Mouse (Mus musculus) neural tube, embryonic 14.5 days (tissue): ENCODE results near the gene Ago1. TPM values are rescaled to one million over a fixed set of nuclear protein-coding genes. Genes with fewer than 3 reads are reported as not detected.

ENCODE experiments used
- polyA plus RNA-seq: library from polyadenylated mRNA; unstranded; fragments of >200 nt; fragmentation: Nextera tagmentation; extraction: Ambion mirVana; gene quantifications from 2 replicates; pipeline ENCODE4 v1.2.1, GENCODE M21; 2014

Ago1 gene
- polyA plus RNA-seq, 1 experiment from 2014 or later: 18.8 TPM

Other genes with a start within 250 kb of the Ago1 start
- 69.6 and 79.7 TPM in 2 replicates for gene Map7d1, start 212.2 kb downstream of the Ago1 start, polyA plus RNA-seq
- 32.9 and 68.5 TPM in 2 replicates for gene Trappc3, start 206.3 kb downstream of the Ago1 start, polyA plus RNA-seq
- gene Col8a2, start 181.8 kb downstream of the Ago1 start, polyA plus RNA-seq: 1.3 and 6.1 TPM in 2 replicates
- 51.7 and 54.1 TPM in 2 replicates for gene Adprhl2, start 146.9 kb downstream of the Ago1 start, polyA plus RNA-seq
- 7.7 and 8.8 TPM in 2 replicates for gene Tekt2, start 142.9 kb downstream of the Ago1 start, polyA plus RNA-seq
- 15.0 and 22.9 TPM in 2 replicates for gene Ago3, start 39.0 kb downstream of the Ago1 start, polyA plus RNA-seq
- gene Ago4, start 64.9 kb upstream of the Ago1 start, polyA plus RNA-seq: 11.3 and 12.7 TPM in 2 replicates
- gene Clspn, start 88.4 kb upstream of the Ago1 start, polyA plus RNA-seq: 3.0 and 3.4 TPM in 2 replicates
- 16.5 and 23.7 TPM in 2 replicates for gene 5730409E04Rik, start 141.2 kb upstream of the Ago1 start, polyA plus RNA-seq
- 420 and 451 TPM in 2 replicates for gene Psmb2, start 209.0 kb upstream of the Ago1 start, polyA plus RNA-seq